Mouse (Mus musculus): Measurements from ENCODE around the gene H2-Q6. TPM values are rescaled to one million over a fixed set of nuclear protein-coding genes. Genes with fewer than 3 reads are reported as not detected.
"Not testable (repeated sequence)": the region's sequence is repeated elsewhere in the genome, so short reads cannot be mapped to it uniquely, and the experiment has no call there.

Gene H2-Q6
- polyA plus RNA-seq, 1 experiment from 2014 or later, result 0.09 TPM

GRCm38 (mm10) chr17:35420206-35420810, 4.3 kb upstream of the H2-Q6 start:
- H3K9me3 ChIP-seq; H3K4me3 ChIP-seq; H3K27ac ChIP-seq (replicated peaks); H3K36me3 ChIP-seq; H3K4me1 ChIP-seq; H3K4me2 ChIP-seq (replicated peaks); H3K9ac ChIP-seq (replicated peaks); ATAC-seq (ENCODE audit: low FRiP score, low read depth): not testable (repeated sequence)
- 14% methylated on average over 11 of the region's 11 CpGs for WGBS
- peaks cover 24% of the 10 kb centered on the region for H3K27me3 ChIP-seq

- 88% methylated on average over 4 of the region's 4 CpGs for WGBS
- ATAC-seq (ENCODE audit: low FRiP score, low read depth); H3K9me3 ChIP-seq; H3K4me1 ChIP-seq; H3K27ac ChIP-seq (replicated peaks); H3K9ac ChIP-seq (replicated peaks); H3K4me3 ChIP-seq; H3K36me3 ChIP-seq; H3K4me2 ChIP-seq (replicated peaks): not testable (repeated sequence)
- peaks cover 34% of the 10 kb centered on the region for H3K27me3 ChIP-seq
Observed at GRCm38 (mm10) chr17:35421331-35421730, 3.3 kb upstream of the H2-Q6 start.

GRCm38 (mm10) chr17:35422360-35422759, 2.3 kb upstream of the H2-Q6 start:
- H3K4me2 ChIP-seq (replicated peaks); H3K36me3 ChIP-seq; ATAC-seq (ENCODE audit: low FRiP score, low read depth); H3K9ac ChIP-seq (replicated peaks); H3K4me1 ChIP-seq; H3K4me3 ChIP-seq; H3K9me3 ChIP-seq; H3K27ac ChIP-seq (replicated peaks): not testable (repeated sequence)
- 88% methylated on average over 5 of the region's 5 CpGs for WGBS
- H3K27me3 ChIP-seq, result peaks cover 37% of the 10 kb centered on the region

GRCm38 (mm10) chr17:35423131-35423810, 1.4 kb upstream of the H2-Q6 start:
- H3K36me3 ChIP-seq; H3K4me3 ChIP-seq; ATAC-seq (ENCODE audit: low FRiP score, low read depth); H3K4me1 ChIP-seq; H3K4me2 ChIP-seq (replicated peaks); H3K9me3 ChIP-seq; H3K27ac ChIP-seq (replicated peaks); H3K9ac ChIP-seq (replicated peaks): not testable (repeated sequence)
- 77% methylated on average over 3 of the region's 3 CpGs for WGBS
- H3K27me3 ChIP-seq, result peaks cover 41% of the 10 kb centered on the region

GRCm38 (mm10) chr17:35424106-35424505, 544 bp upstream of the H2-Q6 start:
- WGBS, result 84% methylated on average over 3 of the region's 3 CpGs

GRCm38 (mm10) chr17:35425474-35425873, 824 bp downstream of the H2-Q6 start:
- not testable (repeated sequence) for H3K9me3 ChIP-seq; H3K4me1 ChIP-seq; H3K9ac ChIP-seq (replicated peaks); H3K27ac ChIP-seq (replicated peaks); H3K36me3 ChIP-seq
- ATAC-seq (ENCODE audit: low FRiP score, low read depth), result peak; percentile 44; the same call in 1 of the 2 replicates
- H3K27me3 ChIP-seq, result peaks cover 42% of the 10 kb centered on the region
- H3K4me3 ChIP-seq, result peak overlapping the region; percentile 41
- 12% methylated on average over 28 of the region's 28 CpGs for WGBS
- peak overlapping the region; percentile 65 for H3K4me2 ChIP-seq (replicated peaks)

More at GRCm38 (mm10) chr17:35424106-35424505, 544 bp upstream of the H2-Q6 start:
- not testable (repeated sequence) for H3K9me3 ChIP-seq; ATAC-seq (ENCODE audit: low FRiP score, low read depth); H3K9ac ChIP-seq (replicated peaks); H3K4me2 ChIP-seq (replicated peaks); H3K36me3 ChIP-seq; H3K4me1 ChIP-seq; H3K4me3 ChIP-seq; H3K27ac ChIP-seq (replicated peaks)
- peaks cover 42% of the 10 kb centered on the region for H3K27me3 ChIP-seq

- H3K36me3 ChIP-seq; H3K9ac ChIP-seq (replicated peaks); H3K27ac ChIP-seq (replicated peaks); H3K4me2 ChIP-seq (replicated peaks); H3K9me3 ChIP-seq; ATAC-seq (ENCODE audit: low FRiP score, low read depth); H3K4me3 ChIP-seq; H3K4me1 ChIP-seq: not testable (repeated sequence)
- H3K27me3 ChIP-seq, result peaks cover 30% of the 10 kb centered on the region
- 86% methylated on average over 6 of the region's 6 CpGs for WGBS
Observed at GRCm38 (mm10) chr17:35428883-35429282, 4.2 kb downstream of the H2-Q6 start.

GRCm38 (mm10) chr17:35430671-35431070, 6.0 kb downstream of the H2-Q6 start:
- H3K27me3 ChIP-seq, result peaks cover 16% of the 10 kb centered on the region
- H3K27ac ChIP-seq (replicated peaks); H3K9ac ChIP-seq (replicated peaks); H3K4me2 ChIP-seq (replicated peaks); H3K4me1 ChIP-seq; H3K9me3 ChIP-seq; H3K4me3 ChIP-seq; H3K36me3 ChIP-seq; ATAC-seq (ENCODE audit: low FRiP score, low read depth): not testable (repeated sequence)
- WGBS, result 85% methylated on average over 6 of the region's 6 CpGs

- H3K27ac ChIP-seq (replicated peaks); H3K4me3 ChIP-seq; ATAC-seq (ENCODE audit: low FRiP score, low read depth); H3K4me1 ChIP-seq; H3K4me2 ChIP-seq (replicated peaks); H3K9ac ChIP-seq (replicated peaks); H3K9me3 ChIP-seq; H3K27me3 ChIP-seq; H3K36me3 ChIP-seq: not testable (repeated sequence)
- 87% methylated on average over 3 of the region's 3 CpGs for WGBS
Observed at GRCm38 (mm10) chr17:35432167-35432566, 7.5 kb downstream of the H2-Q6 start.

- 9% methylated on average over 8 of the region's 8 CpGs for WGBS
- H3K9ac ChIP-seq (replicated peaks); H3K36me3 ChIP-seq; H3K9me3 ChIP-seq; H3K27ac ChIP-seq (replicated peaks); H3K4me3 ChIP-seq; H3K4me2 ChIP-seq (replicated peaks); H3K4me1 ChIP-seq; ATAC-seq (ENCODE audit: low FRiP score, low read depth): not testable (repeated sequence)
- peaks cover 18% of the 10 kb centered on the region for H3K27me3 ChIP-seq
Observed at GRCm38 (mm10) chr17:35434836-35435235, 10.2 kb downstream of the H2-Q6 start.

- H3K4me3 ChIP-seq; H3K4me1 ChIP-seq; H3K4me2 ChIP-seq (replicated peaks); H3K9me3 ChIP-seq; H3K27ac ChIP-seq (replicated peaks); H3K9ac ChIP-seq (replicated peaks); ATAC-seq (ENCODE audit: low FRiP score, low read depth); H3K36me3 ChIP-seq: not testable (repeated sequence)
- 78% methylated on average over 3 of the region's 3 CpGs for WGBS
- H3K27me3 ChIP-seq, result peaks cover 24% of the 10 kb centered on the region
Observed at GRCm38 (mm10) chr17:35435577-35435976, 10.9 kb downstream of the H2-Q6 start.

GRCm38 (mm10) chr17:35437386-35437936, 12.8 kb downstream of the H2-Q6 start:
- peaks cover 24% of the 10 kb centered on the region for H3K27me3 ChIP-seq
- not testable (repeated sequence) for H3K9me3 ChIP-seq; H3K4me1 ChIP-seq; H3K4me2 ChIP-seq (replicated peaks); H3K36me3 ChIP-seq; H3K4me3 ChIP-seq; H3K27ac ChIP-seq (replicated peaks); H3K9ac ChIP-seq (replicated peaks); ATAC-seq (ENCODE audit: low FRiP score, low read depth)
- WGBS, result 81% methylated on average over 1 of the region's 1 CpGs

All from midbrain, embryonic 12.5 days (tissue).